Mouse (Mus musculus) left cerebral cortex, adult 6 months (tissue): ENCODE results near the gene Vps13c. TPM values are rescaled to one million over a fixed set of nuclear protein-coding genes. Genes with fewer than 3 reads are reported as not detected.

Source experiments
- long read RNA-seq, 2 experiments: library from polyadenylated mRNA; unstranded; transcript quantifications; one replicate each; pipeline ENCODE4 v2.0.0; 2019 to 2020
- polyA plus RNA-seq: library from polyadenylated mRNA; unstranded; fragments of <200 nt; fragmentation: Nextera tagmentation; gene quantifications from 2 replicates; pipeline ENCODE4 v1.2.3, GENCODE M21; 2021

Vps13c gene
- polyA plus RNA-seq, result 12.5 and 14.6 TPM in 2 replicates
- long read RNA-seq, experiment 1, partial matches to known transcripts, result 8 of 17 reads
- long read RNA-seq, experiment 1, other reads (novel, unspliced or antisense), result 9 of 17 reads
- long read RNA-seq, experiment 2, partial matches to known transcripts, result 24 of 41 reads
- long read RNA-seq, experiment 2, other reads (novel, unspliced or antisense), result 17 of 41 reads

DNA sequence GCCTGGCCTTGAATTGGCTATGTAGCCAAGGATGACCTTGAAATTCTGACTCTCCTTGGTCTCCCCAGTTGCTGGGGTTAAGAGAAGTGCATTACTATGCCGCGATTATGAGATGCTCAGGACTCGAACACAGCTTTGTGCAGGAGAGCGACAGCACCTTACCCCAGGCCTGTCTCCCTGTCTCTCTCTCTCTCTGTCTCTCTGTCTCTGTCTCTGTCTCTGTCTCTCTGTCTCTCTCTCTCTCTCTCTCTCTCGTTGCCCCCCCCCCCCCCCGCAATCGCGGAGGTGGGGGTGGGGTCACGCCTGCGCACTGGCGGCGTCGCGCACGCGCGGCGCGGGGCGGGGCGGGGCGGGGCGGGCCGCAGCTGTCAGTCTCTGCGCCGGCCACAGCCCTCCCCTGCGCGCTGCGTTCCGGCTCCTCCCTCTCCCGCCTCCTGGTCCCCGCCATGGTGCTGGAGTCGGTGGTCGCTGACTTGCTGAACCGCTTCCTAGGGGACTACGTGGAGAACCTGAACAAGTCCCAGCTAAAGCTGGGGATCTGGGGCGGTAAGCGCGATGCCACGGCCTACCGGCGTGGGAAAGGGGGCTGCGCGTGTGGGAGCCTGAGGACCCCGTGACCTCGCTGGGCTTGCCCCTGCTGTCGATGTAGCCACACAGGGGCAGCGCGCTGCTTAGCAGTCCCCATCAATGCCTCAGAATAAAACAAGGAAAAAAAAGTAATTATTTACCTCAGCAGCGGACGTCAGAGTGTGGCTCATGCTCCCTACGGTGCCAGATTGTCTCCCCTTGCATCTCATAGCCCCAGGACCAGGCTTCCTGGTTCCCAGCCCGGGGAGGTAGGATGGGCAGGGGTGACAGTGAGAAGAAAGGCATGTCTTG, at the start of gene Vps13c:
Vps13c (plus strand) TSS at position 416 of the 879 bp plus-strand sequence.

DNA sequence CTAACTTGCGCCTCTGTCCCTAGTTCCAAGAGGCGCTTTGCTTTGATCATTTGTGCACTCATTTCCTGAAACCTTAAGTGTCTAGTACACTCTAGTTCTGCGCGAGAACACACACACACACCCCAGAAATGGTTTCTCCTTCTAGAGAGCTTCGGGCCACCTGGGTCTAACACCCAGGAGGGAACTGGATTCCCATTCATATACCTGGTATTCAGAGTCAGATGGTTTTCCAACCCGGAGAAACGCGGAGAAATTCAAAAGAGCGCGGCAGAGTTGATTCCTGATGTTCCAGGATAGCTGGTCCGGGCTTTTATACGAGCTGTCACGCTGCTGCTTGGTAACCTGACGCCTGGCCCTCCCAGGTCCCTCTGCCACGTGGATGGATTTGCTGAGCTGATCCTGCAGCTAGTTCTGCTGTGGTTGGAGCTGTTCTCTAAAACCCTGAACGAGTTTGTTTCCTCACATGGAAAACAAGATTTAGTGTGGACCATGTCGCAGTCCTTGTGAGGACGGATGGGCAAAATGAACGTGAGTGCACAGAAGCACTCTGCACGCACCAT, 8.1 kb upstream of the Vps13c start, which contains the start of gene C2cd4a:
C2cd4a (minus strand) TSS at position 285 of the 560 bp plus-strand sequence.

Other genes with a start within 250 kb of the Vps13c start
- gene C2cd4b, start 81.0 kb upstream of the Vps13c start, polyA plus RNA-seq, result 0.16 and 4.3 TPM in 2 replicates
- 0.89 TPM in 1 of 2 replicates, not detected in the other for gene C2cd4a, start 8.1 kb upstream of the Vps13c start, polyA plus RNA-seq